Mouse (Mus musculus) embryonic facial prominence, embryonic 14.5 days (tissue): ENCODE results near the gene Gm21677. TPM values are rescaled to one million over a fixed set of nuclear protein-coding genes. Genes with fewer than 3 reads are reported as not detected.
"Not testable (repeated sequence)": the region's sequence is repeated elsewhere in the genome, so short reads cannot be mapped to it uniquely, and the experiment has no call there.

Source experiments
- ATAC-seq: fragments of 200-750 bp; cut with Nextera tagmentation; 2 replicates; pipeline ENCODE4 v1.8.0; 2017; ENCODE audit warnings: low read depth, moderate number of reproducible peaks, moderate TSS enrichment
- DNase-seq: peaks from one replicate; pipeline ENCODE4 v3.0.0-alpha.2; 2015; ENCODE audit warnings: low spot score
- H3K27ac ChIP-seq: fragments of 300-500 bp; sonication (generic); replicated peaks from 2 replicates; pipeline ENCODE4 v1.5.1; 2014; ENCODE audit warnings: low read depth, mild to moderate bottlenecking, low read length, moderate library complexity
- H3K27me3 ChIP-seq: fragments of 300-500 bp; sonication (generic); replicated peaks from 2 replicates; pipeline ENCODE4 v1.6.1; 2014; ENCODE audit warnings: low read length; ENCODE audit not compliant: control insufficient read depth, insufficient read depth
- H3K36me3 ChIP-seq: fragments of 300-500 bp; sonication (generic); 2 replicates; pipeline ENCODE4 v1.6.1; 2014; ENCODE audit warnings: low read length, mixed read lengths; ENCODE audit not compliant: control insufficient read depth, insufficient read depth
- H3K4me1 ChIP-seq: fragments of 300-500 bp; sonication (generic); 2 replicates; pipeline ENCODE4 v1.6.1; 2014; ENCODE audit warnings: antibody characterized with exemption, low read length; ENCODE audit not compliant: control insufficient read depth, insufficient read depth
- H3K4me2 ChIP-seq: fragments of 300-500 bp; sonication (generic); 2 replicates; pipeline ENCODE4 v1.6.1; 2014; ENCODE audit warnings: low read depth, mild to moderate bottlenecking, low read length, moderate library complexity, mixed read lengths
- H3K4me3 ChIP-seq: fragments of 300-500 bp; sonication (generic); 2 replicates; pipeline ENCODE4 v1.5.1; 2014; ENCODE audit warnings: low read depth, mild to moderate bottlenecking, low read length
- H3K9ac ChIP-seq: fragments of 300-500 bp; sonication (generic); 2 replicates; pipeline ENCODE4 v1.6.1; 2014; ENCODE audit warnings: low read depth, mild to moderate bottlenecking, low read length, moderate library complexity, mixed read lengths
- H3K9me3 ChIP-seq: fragments of 300-500 bp; sonication (generic); 2 replicates; pipeline ENCODE4 v1.6.1; 2016; ENCODE audit warnings: low read length; ENCODE audit not compliant: control insufficient read depth
- WGBS: fragments of 180-500 bp; shearing (Covaris S2); extraction: QIAGEN DNeasy Blood & Tissue Kit; methylation state at CpG from one replicate; pipeline ENCODE4 v1.1.7; 2014; 5-methylcytosine and 5-hydroxymethylcytosine counted together
- polyA plus RNA-seq: library from polyadenylated mRNA; unstranded; fragments of >200 nt; fragmentation: Nextera tagmentation; extraction: Ambion mirVana; gene quantifications from 2 replicates; pipeline ENCODE4 v1.2.1, GENCODE M21; 2014

Gene Gm21677
- polyA plus RNA-seq = not detected in 2 replicates

- H3K27me3 ChIP-seq, H3K4me2 ChIP-seq, H3K9me3 ChIP-seq, H3K4me3 ChIP-seq, H3K4me1 ChIP-seq, H3K36me3 ChIP-seq, H3K9ac ChIP-seq, DNase-seq, H3K27ac ChIP-seq, ATAC-seq: not testable (repeated sequence)
- WGBS = no CpG with 5 or more reads among the region's 9 CpGs
These were observed at the start of gene Gm21677 for GRCm38 (mm10) chrY:3306349-3306748. Gene Gm21677 (minus strand): TSS chrY:3306449.

- not testable (repeated sequence) for H3K4me2 ChIP-seq, H3K4me3 ChIP-seq, DNase-seq, H3K27ac ChIP-seq, H3K9me3 ChIP-seq, H3K4me1 ChIP-seq, H3K27me3 ChIP-seq, H3K9ac ChIP-seq, H3K36me3 ChIP-seq, ATAC-seq
- WGBS = no CpG with 5 or more reads among the region's 9 CpGs
These were observed 39.0 kb upstream of the Gm21677 start, which contains the start of gene Gm21693 for GRCm38 (mm10) chrY:3345229-3345628. Gene Gm21693 (minus strand): TSS chrY:3345329.

- H3K4me1 ChIP-seq = not testable (repeated sequence)
These were observed 34.4 kb upstream of the Gm21677 start for GRCm38 (mm10) chrY:3340661-3341060.

More at GRCm38 (mm10) chrY:3340661-3341060, 34.4 kb upstream of the Gm21677 start:
- no CpG with 5 or more reads among the region's 11 CpGs for WGBS
- DNase-seq, ATAC-seq, H3K4me3 ChIP-seq, H3K27ac ChIP-seq, H3K27me3 ChIP-seq, H3K4me2 ChIP-seq, H3K9me3 ChIP-seq, H3K36me3 ChIP-seq, H3K9ac ChIP-seq: not testable (repeated sequence)

Other genes starting within 250 kb of the Gm21677 start
- not detected in 2 replicates for gene Gm21693, start 38.9 kb upstream of the Gm21677 start, polyA plus RNA-seq
- 0.56 TPM in 1 of 2 replicates, not detected in the other for gene Gm21704, start 103.7 kb upstream of the Gm21677 start, polyA plus RNA-seq
- gene Gm21708, start 103.7 kb upstream of the Gm21677 start, polyA plus RNA-seq = not detected in 2 replicates